Mouse (Mus musculus) small intestine, adult 2 months (tissue): Measurements from ENCODE around the gene Mpl. TPM values are rescaled to one million over a fixed set of nuclear protein-coding genes. Genes with fewer than 3 reads are reported as not detected.

Source experiments
- H3K27ac ChIP-seq: fragments of 200-500 bp; 2 replicates; pipeline ENCODE4 v1.5.1; 2012; ENCODE audit warnings: low read depth, low read length, control low read depth, inconsistent platforms; ENCODE audit not compliant: insufficient read depth
- H3K27me3 ChIP-seq: fragments of 200-500 bp; 2 replicates; pipeline ENCODE4 v1.6.1; 2012; ENCODE audit warnings: mild to moderate bottlenecking, moderate library complexity, low read length, inconsistent platforms; ENCODE audit not compliant: control insufficient read depth, insufficient read depth
- H3K36me3 ChIP-seq: fragments of 200-500 bp; 2 replicates; pipeline ENCODE4 v1.6.1; 2012; ENCODE audit warnings: mild to moderate bottlenecking, low read length, control low read depth, inconsistent platforms; ENCODE audit not compliant: control insufficient read depth, insufficient read depth
- H3K4me1 ChIP-seq: fragments of 200-500 bp; 2 replicates; pipeline ENCODE4 v1.6.1; 2012; ENCODE audit warnings: low read length, inconsistent platforms, mixed read lengths; ENCODE audit not compliant: control insufficient read depth, insufficient read depth, insufficient read length
- H3K4me3 ChIP-seq: fragments of 200-500 bp; 2 replicates; pipeline ENCODE4 v1.5.1; 2012; ENCODE audit warnings: low read depth, mild to moderate bottlenecking, control low read depth, inconsistent platforms, low read length, moderate library complexity
- CTCF ChIP-seq: fragments of 200-500 bp; IDR thresholded peaks from 2 replicates; pipeline ENCODE4 v1.5.1; 2012; ENCODE audit warnings: low read depth, mild to moderate bottlenecking, control low read depth, inconsistent platforms, low read length, moderate library complexity, mixed read lengths; ENCODE audit not compliant: insufficient replicate concordance, insufficient read length; ENCODE audit errors: extremely low read depth
- POLR2A ChIP-seq: fragments of 200-500 bp; IDR thresholded peaks from 2 replicates; pipeline ENCODE4 v1.6.1; 2012; ENCODE audit warnings: low read depth, mild to moderate bottlenecking, control low read depth, inconsistent platforms, low read length, moderate library complexity
- WGBS: fragments of 180-500 bp; shearing (Covaris S2); methylation state at CpG from one replicate; pipeline ENCODE4 v1.1.7; 2018; 5-methylcytosine and 5-hydroxymethylcytosine counted together
- polyA plus RNA-seq: library from polyadenylated mRNA; depleted of rRNA; stranded (reverse); fragments of >200 nt; gene quantifications from 2 replicates; pipeline ENCODE4 v1.2.3, GENCODE M21; 2012; rRNA removed

The Mpl gene
- polyA plus RNA-seq, 1 experiment: 0.08 TPM

DNA sequence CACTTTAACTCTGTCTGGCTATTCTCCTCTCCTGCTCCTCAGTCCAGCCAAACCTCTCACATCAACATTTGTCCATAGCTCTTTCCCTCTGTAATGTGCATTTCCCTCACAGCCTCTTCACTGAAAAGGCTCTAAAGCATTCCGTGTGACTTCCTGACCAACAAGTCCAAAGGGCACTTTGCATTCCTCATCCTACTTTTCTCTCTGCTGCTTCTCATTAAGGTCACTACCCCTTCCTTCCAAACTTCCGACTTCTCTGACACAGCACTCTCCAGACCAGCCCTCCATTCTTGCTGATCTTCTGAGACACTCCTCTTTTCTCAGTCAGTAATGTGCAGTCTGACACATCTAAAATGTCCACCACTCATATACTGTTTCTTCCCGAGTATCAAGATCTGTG lies 60.9 kb downstream of the Mpl start:
- 37% methylated on average over 3 of the region's 3 CpGs for WGBS
- H3K36me3 ChIP-seq: peaks cover 74% of the 10 kb centered on the region

DNA sequence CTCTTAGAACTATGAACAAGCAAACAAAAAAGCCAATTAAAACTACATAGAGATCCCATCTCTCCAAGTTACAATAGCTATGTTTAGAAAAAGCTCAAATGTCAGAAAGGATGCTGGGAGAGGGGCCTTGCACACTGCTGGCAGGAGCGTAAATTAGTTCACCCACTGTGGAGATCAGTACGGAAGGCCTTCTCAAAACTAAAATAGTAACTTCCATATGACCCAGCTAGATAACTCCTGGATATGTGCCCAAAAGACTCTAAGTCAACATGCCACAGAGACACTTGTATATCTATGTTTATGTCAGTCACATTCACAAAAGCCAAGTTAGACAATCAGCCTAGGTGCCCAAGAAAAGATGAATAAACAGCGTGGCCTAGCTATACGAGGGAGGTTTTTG lies 62.0 kb downstream of the Mpl start:
- no peak overlapping the region for H3K27ac ChIP-seq
- H3K27me3 ChIP-seq: no peaks in the 10 kb centered on the region
- WGBS: 82% methylated on average over 4 of the region's 4 CpGs
- peaks cover 76% of the 10 kb centered on the region for H3K36me3 ChIP-seq
- H3K4me1 ChIP-seq: no peaks in the 10 kb centered on the region
- TF ChIP-seq CTCF (no peak), POLR2A (no peak)
- no peak overlapping the region for H3K4me3 ChIP-seq

More for the DNA sequence above, 60.9 kb downstream of the Mpl start:
- Histone ChIP-seq H3K4me3 (no peak overlapping the region), H3K27me3 (no peaks in the 10 kb centered on the region), H3K27ac (no peak overlapping the region), H3K4me1 (no peaks in the 10 kb centered on the region)
- TF ChIP-seq POLR2A (no peak), CTCF (no peak)

DNA sequence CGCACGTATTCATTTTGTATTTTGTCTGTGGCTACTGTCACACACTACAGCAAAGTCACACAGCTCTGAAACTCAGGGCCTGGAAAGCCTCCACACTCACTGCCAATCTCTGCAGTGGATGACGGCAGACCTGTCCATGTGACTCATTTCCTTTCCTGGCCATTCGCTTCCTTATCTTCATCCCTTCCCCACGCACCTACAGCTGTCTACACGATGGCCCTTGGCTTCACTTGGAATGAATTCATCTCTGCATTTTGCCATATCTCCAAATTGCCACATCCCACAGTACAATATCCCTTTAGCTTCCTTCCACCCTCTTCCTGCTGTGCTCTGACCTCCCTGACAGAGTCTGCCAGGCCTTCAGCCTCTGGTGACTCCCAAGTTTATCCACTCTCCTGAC lies 62.8 kb downstream of the Mpl start:
- Histone ChIP-seq H3K27ac (no peak overlapping the region), H3K36me3 (peaks cover 79% of the 10 kb centered on the region), H3K27me3 (no peaks in the 10 kb centered on the region), H3K4me3 (no peak overlapping the region), H3K4me1 (no peaks in the 10 kb centered on the region)
- TF ChIP-seq CTCF: no peak
- TF ChIP-seq POLR2A: no peak
- WGBS: 85% methylated on average over 6 of the region's 6 CpGs

Other genes starting within 250 kb of the Mpl start
- 133 and 257 TPM in 2 replicates for gene Ptprf, start 166.1 kb downstream of the Mpl start, polyA plus RNA-seq
- 18.5 and 35.1 TPM in 2 replicates for gene Szt2, start 48.2 kb downstream of the Mpl start, polyA plus RNA-seq
- gene Med8, start 48.2 kb downstream of the Mpl start, polyA plus RNA-seq: 10.7 and 19.5 TPM in 2 replicates
- 128 and 324 TPM in 2 replicates for gene Elovl1, start 29.4 kb downstream of the Mpl start, polyA plus RNA-seq
- 22.3 and 42.8 TPM in 2 replicates for gene Cdc20, start 20.2 kb downstream of the Mpl start, polyA plus RNA-seq
- gene Tie1, start 32.5 kb upstream of the Mpl start, polyA plus RNA-seq: 8.6 and 16.2 TPM in 2 replicates
- 62.2 and 164 TPM in 2 replicates for gene 2610528J11Rik, start 69.5 kb upstream of the Mpl start, polyA plus RNA-seq
- 37.2 and 68.8 TPM in 2 replicates for gene Tmem125, start 86.5 kb upstream of the Mpl start, polyA plus RNA-seq
- not detected in 2 replicates for gene Cfap57, start 163.3 kb upstream of the Mpl start, polyA plus RNA-seq
- gene Ebna1bp2, start 163.3 kb upstream of the Mpl start, polyA plus RNA-seq: 4.5 and 11.2 TPM in 2 replicates
- gene Olfr62, start 201.4 kb upstream of the Mpl start, polyA plus RNA-seq: not detected in 2 replicates
- 0.24 TPM in 1 of 2 replicates, not detected in the other for gene Olfr1342, start 235.2 kb upstream of the Mpl start, polyA plus RNA-seq
- gene Olfr1341, start 246.0 kb upstream of the Mpl start, polyA plus RNA-seq: not detected in 2 replicates